Mouse (Mus musculus) telencephalon, adult 2 months (tissue): ENCODE data around the gene Timm22.

Experiments
- DNase-seq: peaks from one replicate; pipeline ENCODE4 v3.0.0-alpha.2; 2011; ENCODE audit warnings: low read depth, low spot score

The Timm22 gene

DNA sequence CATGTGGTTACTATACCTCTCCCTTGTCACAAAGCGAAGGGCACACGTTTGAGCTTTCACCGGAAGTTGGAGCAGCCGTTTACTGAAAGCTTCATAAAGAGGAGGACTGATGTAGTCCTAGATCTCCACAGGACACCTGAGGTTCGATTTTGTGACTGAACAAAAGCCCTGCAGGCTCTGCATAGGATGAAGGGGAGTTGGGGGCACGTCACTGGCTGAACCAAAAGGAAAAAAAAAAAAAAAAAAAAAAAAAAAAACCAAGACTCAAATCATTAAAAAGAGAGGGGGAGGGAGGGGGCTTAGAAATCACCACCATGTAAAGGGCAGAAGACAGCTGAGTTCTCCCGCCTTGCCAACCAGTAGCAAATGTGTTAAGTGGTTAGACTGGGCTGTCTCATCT lies 18.0 kb upstream of the Timm22 start:
- no peak for DNase-seq

DNA sequence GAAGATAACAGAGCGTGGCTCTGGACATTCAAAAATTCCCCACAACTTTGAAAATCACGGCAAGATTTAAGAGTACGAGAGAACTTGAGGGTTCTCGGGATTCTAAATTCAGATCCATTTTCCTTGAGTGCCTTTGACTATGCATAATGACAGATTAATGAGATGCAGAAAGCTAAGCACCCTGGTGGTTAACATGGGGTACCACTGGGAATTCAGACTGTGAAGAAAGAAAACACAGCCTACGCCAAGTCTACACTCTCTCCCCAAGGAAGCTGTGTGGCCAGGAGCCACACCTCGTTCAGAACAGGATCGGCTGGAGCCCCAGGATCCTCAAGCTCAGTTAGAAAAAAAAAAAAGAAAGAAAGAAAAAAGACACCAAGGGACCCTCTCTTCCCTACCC lies 14.2 kb upstream of the Timm22 start:
- DNase-seq = no peak

DNA sequence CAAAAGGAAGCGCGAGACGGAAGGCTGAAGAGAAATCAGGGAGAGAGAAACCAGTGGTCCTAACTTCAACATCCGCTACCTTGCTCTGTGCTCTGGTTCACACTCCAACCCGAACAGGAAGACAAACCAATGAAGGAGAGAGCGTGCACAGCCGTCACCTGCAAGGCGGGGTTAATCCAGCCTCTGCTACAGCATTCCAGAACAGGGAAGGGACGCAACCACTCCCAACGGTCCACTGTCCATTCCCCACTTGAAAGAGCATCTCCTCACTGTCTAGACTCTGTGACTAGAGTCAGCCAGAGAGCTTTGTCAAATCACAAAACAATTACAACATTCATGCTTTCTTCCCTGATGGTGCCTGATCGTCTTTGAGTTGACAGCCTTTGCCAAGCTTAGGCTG lies 13.8 kb upstream of the Timm22 start:
- no peak for DNase-seq

DNA sequence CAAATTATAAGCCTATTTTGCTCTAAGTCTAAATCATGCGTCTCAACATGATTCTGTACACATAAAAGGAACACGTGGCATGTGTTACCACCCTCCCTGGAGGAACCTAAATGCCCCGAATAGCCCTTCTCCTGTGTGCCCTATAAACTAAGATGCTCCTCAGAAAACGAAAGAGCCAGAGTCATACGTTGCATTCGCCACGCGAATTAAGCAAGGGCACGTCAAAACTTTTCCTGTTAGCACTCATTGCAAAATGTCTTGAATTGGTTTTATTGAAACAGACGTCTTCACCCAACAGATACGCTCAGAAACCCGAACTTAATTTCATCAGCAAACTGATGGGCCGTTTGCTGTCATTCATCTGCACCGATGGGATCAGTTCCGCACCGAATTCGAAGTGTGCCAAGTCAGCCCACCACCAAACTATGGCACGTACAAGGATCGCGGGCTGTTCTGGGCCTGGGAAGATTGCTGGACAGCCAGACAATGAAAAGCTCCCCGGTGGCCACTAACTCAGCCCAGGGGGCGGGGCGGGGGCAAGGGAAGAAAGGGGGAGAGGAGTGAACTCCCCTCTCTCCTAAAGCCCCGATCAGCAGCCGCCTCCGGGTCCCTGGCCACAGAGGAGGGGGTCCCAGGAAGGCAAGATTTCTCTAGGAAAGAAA lies 9.0 kb upstream of the Timm22 start:
- DNase-seq = no peak

DNA sequence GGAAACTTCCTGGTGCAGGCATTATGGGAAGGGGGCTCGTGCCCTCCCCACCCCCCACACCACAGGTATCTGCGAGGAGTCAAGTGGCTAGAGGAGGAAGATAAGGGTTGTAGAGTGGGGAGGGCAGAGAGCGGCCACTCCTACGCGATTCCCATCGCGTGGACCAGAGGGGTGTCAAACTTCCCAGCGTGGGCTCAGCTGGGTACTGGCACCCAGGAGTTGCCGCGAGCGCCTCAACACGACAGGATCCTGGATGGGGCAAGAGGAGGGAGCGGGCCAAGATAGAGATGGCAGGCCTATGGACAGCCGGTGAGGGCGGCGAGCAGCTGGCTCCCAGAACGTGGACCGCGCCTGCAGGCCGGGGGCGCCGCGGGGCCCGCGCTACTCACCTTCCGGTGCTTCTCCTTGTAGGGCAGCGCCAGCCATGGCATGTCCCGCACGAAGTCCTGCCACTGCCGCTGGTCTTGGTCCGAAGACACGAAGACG lies 8.4 kb upstream of the Timm22 start:
- no peak for DNase-seq

DNA sequence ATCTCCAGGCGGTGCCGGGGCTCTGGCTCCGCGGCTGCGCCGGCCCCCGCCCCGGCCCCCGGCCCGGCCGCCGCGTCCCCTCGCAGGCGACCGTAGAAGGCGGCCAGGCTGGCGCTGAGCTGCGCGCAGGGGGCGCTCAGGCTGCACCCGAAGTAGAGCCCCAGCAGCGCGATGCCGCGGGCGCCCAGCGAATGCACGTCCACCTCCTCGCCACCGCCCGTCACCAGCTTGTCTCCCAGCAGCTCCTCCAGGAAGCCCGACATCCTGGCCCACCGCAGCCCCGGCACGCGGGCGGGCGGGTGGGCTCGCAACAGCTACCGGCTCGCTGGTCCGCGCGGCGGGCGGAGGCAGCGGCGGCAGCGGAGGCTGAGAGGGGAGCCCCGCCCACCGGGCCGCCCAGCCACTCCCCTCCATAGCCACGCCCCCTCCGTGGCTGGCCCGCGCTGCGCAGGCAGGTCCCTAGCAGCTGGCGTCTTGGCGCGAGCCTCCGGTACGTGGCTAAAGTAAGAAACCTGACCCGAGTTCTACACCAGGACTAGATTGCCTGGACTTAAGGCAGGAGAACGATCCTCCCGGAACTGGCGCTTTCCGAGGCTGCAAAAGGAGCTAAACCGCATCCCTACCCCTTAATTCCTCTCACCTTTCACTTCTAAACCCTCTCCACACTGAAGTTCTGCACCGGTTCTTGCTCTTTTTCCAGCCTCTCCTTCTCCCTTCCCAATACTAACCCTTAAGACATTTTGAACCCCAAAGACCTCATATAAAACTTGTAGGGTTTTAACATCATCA lies 7.8 kb upstream of the Timm22 start, which contains the start of gene Nxn:
Gene Nxn, minus strand, starts transcription at position 343 of the 789 bp plus-strand sequence.
- no peak for DNase-seq

DNA sequence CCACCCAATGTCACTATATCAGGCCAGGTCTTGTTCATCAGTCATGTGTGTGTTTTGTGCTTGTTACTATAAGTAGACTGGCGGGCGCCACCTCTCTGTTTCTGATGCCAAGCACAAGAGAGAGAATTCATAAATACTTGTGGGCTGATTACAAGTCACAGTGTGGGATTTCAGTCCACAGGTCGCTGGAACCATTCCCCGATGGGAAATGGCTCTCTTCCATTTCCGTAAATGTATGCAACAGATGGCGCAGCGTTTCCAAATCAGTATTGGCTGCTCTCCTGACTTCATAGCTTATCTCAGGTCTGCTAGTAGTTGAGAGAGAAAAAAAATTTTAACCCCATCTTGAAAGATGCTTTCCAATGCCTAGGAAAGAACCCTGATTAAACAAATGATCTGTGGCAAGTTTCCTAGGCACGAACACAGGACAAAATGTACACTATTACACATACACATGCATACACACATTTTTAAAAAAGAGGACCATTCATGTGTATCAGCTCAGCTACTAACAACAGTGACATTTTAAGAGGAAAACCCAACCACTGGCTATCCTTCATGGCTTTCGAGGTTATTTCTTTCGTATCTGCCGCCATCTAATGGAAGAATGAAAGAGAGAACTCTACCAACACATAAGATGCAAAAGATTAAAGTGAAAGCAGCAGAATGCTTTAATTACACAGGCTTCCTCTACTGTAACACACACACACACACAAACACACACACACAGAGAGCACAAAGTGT lies 7.0 kb upstream of the Timm22 start:
- DNase-seq = no peak

DNA sequence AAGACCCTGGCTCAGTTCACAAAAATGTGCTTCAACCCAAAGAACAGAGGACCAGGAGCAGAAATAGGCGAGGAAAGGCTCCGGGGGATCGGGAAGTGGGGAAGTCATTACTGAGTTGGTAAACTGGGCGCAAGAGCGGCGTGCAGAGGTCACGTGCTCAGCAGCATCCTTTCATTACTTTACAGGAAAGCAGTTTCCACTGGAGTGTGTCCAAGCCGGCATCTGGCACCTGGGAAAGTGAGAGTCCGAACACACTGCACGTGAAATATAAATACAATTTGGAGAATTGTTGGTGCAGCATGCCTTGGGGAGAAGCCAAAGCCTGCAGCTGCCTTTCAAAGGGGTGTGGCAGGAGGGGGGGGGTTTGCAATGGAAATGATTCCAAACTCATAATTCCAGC lies 5.4 kb upstream of the Timm22 start:
- no peak for DNase-seq

DNA sequence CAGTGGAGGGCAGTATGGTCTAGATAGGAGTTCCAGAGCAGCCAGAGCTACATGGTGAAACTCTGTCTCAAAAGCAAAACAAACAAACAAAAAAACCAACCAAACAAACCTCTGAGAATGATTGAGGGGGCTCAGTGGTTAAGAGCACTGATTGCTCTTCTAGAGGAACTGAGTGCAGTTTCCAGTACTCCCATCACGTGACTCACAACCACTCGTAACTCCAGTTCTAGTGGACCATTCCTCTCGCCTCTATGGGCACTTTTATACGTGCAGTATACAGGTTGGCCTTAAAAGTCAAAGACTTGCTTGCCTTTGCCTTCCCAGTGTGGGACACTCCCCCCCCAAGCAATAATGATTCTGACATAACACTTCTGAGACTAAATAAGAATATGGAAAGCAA lies 1.6 kb upstream of the Timm22 start:
- DNase-seq = no peak

DNA sequence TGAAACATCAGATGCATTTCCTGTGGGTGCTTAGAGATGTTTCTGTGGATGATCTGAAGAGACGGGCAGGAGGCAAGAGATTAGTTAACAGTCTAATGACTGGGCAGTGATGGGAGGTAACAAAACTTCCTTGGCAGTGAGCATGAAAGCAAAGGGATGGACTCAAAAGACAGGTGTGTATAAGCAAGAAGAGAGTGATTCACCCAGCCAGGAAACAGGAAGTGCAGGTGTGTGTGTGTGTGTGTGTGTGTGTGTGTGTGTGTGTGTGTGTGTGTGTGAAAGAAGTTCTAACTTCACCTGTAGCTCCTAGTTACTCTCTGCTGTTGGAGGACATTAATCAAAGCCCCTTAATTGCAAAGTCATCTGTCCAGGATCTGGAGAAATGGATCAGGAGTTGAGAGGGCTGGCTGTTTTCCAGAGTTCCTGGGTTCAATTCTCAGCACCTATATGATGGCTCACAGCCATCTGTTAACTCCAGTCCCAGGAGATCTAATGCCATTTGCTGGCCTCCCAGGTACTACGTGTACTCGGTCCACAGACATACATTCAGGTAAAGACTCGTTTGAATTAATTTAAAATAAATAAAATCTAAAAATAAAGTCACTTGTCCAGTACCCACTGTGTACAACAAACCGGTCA lies 1.0 kb upstream of the Timm22 start:
- no peak for DNase-seq

DNA sequence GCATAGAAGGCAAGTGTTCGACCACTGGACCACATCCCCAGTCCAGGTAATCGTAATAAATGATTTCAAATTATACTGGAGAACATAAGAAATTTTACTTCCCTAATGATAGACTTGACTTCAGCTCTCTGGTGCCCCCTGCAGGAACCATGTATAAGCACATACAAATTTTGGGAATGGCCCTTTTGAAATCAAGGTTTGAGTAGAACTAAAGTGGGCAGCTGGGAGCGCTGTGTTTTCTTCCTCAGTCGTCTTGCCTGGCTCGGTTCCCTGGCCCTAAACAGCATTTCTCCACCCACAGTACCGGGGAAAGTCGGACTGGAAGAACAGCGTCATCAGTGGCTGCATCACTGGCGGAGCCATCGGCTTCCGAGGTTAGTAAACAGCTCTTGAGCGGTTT lies 4.1 kb downstream of the Timm22 start:
- DNase-seq = no peak

DNA sequence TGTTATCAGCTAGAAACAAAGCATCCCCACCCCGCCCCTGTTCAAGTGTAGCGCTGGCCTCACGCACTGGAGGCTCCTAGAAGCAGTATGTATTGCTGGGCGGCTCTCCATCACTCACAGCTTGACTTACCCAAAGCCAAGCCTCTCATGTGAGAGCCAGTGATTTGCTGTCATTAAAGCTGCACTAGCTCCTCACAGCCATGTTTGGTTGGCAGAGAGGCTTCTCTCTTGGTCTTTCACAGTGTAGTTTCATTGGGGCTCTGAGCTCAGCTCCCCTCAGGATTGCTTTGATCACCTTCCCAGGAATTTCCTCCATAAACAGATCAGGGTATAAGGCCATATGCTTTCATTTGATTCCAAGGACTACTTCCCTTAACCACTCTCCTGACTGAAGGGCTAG lies 6.5 kb downstream of the Timm22 start:
- no peak for DNase-seq

DNA sequence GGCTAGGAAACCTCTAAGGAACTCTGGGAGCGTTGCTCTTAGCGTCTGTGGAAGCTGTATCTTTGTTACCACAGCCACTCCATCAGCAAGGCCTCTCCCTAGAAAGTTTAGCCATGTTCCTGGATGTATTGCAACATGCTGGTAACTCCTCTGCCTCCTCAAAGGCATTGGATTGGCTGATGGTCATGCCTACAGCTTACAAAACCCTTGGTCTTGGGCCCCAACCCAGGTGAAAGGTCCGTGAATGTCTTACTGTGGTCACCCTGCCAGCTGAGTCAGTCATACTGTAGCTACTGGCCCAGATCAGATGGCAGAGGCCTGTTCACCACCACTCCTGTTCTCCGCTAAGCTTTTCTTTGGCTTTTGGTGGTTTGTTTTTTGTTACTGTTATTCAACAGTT lies 8.2 kb downstream of the Timm22 start:
- DNase-seq = no peak

DNA sequence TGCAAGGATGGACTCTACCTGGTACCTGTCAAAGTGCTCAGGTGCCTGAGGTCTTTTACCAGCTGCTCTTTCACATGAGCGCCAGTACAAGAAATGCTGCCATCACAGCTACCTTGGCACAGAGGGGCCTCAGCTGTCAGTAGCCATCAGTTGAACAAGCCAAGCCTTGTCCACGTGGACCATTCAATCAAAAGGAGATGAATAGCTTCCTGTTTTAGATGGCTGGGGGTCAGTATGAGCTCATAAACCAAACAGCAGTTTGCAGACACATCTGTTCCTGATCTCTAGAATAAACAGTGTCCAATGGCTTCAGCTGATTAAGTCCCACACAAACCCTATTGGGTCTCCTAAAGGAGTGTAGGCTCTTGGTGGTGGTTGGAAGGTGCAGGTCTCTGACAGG lies 9.2 kb downstream of the Timm22 start:
- DNase-seq = no peak

DNA sequence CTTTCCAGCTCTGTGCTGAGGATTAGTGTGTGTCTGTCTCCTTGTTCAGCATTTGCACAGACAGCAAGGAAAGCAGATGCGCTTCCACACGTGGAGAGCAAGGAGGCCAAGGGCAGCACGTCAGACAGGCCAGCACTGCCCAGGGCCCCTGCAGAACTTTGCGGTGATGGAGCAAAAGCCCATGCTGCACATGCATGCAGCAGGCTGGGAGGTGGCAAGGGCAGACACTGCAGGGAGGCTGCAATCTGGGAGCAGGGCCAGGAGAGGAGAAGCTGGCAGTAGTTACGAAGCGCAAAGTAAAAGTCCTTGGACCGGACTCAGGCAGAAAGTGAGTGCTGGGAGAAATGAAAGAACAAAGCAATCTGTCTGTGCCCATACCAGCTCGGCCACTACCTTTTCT lies 11.7 kb downstream of the Timm22 start:
- no peak for DNase-seq

DNA sequence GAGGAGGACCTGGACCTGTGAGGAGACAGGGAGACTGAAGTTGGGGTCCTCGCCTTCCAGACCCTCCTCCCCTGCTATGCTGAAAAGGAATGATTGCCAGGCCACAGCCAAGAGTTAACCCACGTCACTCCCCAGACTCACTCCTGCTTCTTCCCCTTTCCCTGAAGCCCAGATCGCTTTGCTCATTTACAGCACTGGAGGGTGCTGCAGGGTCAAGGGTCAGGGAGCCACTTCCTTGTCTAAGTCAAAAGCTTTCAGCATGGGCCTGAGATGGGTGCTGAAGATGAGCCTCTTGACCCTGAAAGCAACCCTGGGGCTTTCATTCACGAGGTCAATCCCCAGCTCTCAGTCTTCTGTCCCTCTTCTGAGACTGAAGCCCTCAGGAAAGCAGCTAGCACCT lies 12.4 kb downstream of the Timm22 start:
- DNase-seq = no peak

DNA sequence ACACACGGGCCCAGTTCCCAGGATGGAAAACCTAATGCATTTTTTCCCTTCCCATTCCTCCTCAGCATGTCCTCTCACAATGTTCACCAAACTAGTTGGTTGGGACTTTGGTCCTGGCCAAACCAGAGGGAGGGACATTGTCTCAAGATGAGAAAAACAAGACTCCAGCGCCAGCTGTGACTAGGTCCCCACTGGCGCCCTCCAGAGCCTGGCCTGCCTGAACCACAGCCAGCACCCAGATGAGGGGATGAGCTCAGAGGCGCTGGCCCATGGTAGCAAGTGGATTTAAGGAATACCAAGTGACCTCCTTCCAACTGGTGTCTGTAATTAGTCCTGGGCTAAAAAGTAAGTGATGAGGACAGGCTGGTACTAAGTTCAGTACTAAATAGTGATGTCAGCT lies 14.1 kb downstream of the Timm22 start:
- no peak for DNase-seq

DNA sequence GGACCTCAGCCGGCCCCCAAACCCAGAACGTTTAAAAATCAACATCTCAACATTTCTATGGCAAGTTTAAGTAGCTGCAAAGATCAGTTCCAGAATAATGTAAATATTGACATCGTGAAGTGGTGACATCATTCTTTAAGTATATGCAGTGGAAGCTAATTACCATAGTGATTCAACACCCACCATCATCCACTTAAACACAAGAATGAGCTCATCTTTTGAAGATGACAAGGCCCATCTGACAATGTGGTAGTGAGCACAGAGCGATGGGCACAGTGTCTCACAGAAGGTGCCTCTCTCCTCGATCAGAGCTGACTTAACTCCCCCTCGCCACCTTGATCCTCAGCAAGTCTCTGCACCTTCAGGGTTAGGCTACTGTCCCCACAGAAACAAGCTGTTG lies 19.0 kb downstream of the Timm22 start:
- DNase-seq = no peak

DNA sequence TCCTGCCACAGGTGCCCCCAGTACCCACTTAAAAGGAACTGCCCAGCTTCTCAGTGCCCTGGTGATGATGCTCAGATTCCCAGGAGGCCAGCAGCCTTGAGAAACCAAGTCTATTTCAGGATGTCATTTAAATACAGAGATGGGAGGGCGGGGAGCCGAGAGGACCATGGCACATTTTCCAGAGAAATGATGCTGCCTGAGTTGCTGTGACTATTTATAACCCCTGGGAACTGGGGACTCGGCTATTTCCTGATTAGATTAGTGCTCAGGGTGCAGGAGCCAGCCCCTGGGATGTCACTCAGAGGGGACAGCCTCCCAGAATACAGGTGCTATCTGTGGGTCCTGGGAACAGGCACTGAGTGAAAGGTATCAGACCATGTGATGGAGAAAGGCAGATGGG lies 21.0 kb downstream of the Timm22 start:
- no peak for DNase-seq

DNA sequence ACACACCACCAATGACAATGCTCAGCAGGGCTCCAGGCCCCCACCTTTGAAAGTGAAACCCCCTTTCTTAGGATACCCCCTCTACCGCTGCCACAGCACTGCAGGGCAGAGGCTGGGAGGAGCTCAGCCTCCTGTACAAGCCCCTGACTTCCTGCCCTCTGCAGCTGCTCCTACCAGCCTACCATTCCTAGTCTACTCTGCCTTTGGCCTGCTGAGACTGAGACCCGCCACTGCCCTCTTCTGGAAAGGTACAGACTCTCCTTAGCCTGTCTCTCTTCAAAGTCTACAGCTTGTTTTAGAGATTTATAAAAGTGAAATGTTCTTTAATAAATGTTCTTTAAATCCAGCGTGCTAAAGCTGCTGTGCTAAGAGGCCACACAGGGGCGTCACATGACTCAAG lies 22.3 kb downstream of the Timm22 start:
- DNase-seq = no peak

DNA sequence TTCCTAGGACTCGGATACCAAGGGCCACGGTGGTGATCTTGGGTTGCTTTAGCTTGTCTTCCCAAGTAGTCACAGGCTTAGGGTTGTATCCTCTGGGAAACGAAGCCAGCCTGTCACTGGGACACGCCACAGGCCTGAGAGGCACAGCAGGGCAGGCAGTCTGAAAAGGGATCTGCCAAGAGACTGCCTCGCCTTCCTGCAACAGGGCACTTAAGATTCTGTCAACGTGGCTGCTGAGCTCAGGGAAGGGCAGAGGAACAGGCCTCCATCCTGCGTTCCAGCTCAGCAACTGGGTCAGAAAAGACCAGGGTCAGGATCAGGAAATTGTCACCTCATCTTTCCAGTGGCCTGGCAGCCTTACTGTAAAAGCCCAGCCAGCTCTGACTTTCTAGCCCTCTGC lies 22.8 kb downstream of the Timm22 start:
- no peak for DNase-seq

DNA sequence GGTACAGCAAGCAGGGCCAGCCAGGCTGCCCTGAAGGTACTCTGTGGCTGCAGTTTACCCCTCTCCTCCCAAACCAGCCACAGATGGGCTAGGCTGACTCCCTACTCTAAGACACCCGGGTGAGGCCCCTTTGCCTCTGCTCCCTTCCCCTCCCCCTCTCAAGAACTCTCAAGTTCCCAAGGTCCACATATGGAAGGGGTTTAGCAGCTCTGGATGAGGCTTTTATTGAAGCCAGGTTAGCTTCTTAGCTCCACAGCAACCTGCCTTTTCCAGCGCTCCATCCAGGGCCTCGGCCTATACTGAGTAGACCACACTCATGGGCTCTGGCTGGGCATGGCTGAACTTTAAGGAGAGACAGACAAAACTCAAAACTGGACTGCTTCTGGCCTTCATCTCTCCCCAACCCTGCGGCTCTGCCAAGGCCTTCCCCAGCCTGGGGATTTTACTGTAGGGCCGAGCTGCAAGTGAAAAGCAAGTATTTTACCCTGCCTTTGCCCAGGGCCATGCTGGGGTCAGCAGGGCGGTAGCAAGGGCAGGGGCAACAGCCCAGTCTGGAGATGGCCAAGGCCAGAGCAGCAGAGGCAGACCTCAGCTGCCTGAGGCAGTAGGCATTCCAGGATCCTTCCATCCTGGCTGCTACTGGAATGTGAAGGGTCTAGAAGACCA lies 23.3 kb downstream of the Timm22 start:
- DNase-seq = no peak
